Mouse (Mus musculus): ENCODE results near the gene Frs2. TPM values are rescaled to one million over a fixed set of nuclear protein-coding genes. Genes with fewer than 3 reads are reported as not detected.

Gene Frs2
- total and polyA plus RNA-seq, 3 experiments = 16.6 to 105 (median 19.6) TPM

- ATAC-seq (ENCODE audit: extremely low read depth, insufficient number of reproducible peaks, low FRiP score, poor library complexity, severe bottlenecking) = no peak
- TF ChIP-seq TAL1 (conservative IDR thresholded peaks at IDR 0.05; ENCODE audit: low read depth, low read length) (no peak), CTCF (IDR thresholded peaks at IDR 0.05; ENCODE audit: low read depth, low read length) (no peak), GATA1 (IDR thresholded peaks at IDR 0.05; ENCODE audit: borderline replicate concordance, low read length) (no peak), GATA2 (IDR thresholded peaks at IDR 0.05; ENCODE audit: borderline replicate concordance, low read depth, low read length) (no peak), POLR2AphosphoS5 (IDR thresholded peaks at IDR 0.05; ENCODE audit: insufficient replicate concordance, low read depth, low read length) (no peak)
- no peak for DNase-seq (ENCODE audit: low spot score)
Observed at GRCm38 (mm10) chr10:117181098-117181497, 32.8 kb upstream of the Frs2 start.

GRCm38 (mm10) chr10:117174645-117175044 lies 26.3 kb upstream of the Frs2 start:
- no peak overlapping the region for H3K4me3 ChIP-seq (ENCODE audit: low read depth, low read length)
- H3K9me3 ChIP-seq (replicated peaks) = no peaks in the 10 kb centered on the region
- no peak for DNase-seq (ENCODE audit: low spot score)
- H3K4me1 ChIP-seq (ENCODE audit: insufficient read depth, low read depth, low read length) = peaks cover 29% of the 10 kb centered on the region
- peaks cover 5% of the 10 kb centered on the region; the same call in 1 of the 2 replicates for H3K27me3 ChIP-seq (ENCODE audit: insufficient read depth, low read length)
- no peaks in the 10 kb centered on the region for H3K36me3 ChIP-seq (replicated peaks)
- no peak for TF ChIP-seq TAL1 (conservative IDR thresholded peaks at IDR 0.05; ENCODE audit: low read depth, low read length)
- TF ChIP-seq GATA2 (IDR thresholded peaks at IDR 0.05; ENCODE audit: borderline replicate concordance, low read depth, low read length) = no peak
- no peak for TF ChIP-seq POLR2AphosphoS5 (IDR thresholded peaks at IDR 0.05; ENCODE audit: insufficient replicate concordance, low read depth, low read length)
- TF ChIP-seq CTCF (IDR thresholded peaks at IDR 0.05; ENCODE audit: low read depth, low read length) = no peak
- ATAC-seq (ENCODE audit: extremely low read depth, insufficient number of reproducible peaks, low FRiP score, poor library complexity, severe bottlenecking) = no peak

More at GRCm38 (mm10) chr10:117181098-117181497, 32.8 kb upstream of the Frs2 start:
- no peaks in the 10 kb centered on the region for H3K27me3 ChIP-seq (ENCODE audit: insufficient read depth, low read length)
- no peaks in the 10 kb centered on the region for H3K36me3 ChIP-seq (replicated peaks)
- H3K9me3 ChIP-seq (replicated peaks) = no peaks in the 10 kb centered on the region
- peaks cover 44% of the 10 kb centered on the region for H3K4me1 ChIP-seq (ENCODE audit: insufficient read depth, low read depth, low read length)
- no peak overlapping the region for H3K4me3 ChIP-seq (ENCODE audit: low read depth, low read length)

DNA sequence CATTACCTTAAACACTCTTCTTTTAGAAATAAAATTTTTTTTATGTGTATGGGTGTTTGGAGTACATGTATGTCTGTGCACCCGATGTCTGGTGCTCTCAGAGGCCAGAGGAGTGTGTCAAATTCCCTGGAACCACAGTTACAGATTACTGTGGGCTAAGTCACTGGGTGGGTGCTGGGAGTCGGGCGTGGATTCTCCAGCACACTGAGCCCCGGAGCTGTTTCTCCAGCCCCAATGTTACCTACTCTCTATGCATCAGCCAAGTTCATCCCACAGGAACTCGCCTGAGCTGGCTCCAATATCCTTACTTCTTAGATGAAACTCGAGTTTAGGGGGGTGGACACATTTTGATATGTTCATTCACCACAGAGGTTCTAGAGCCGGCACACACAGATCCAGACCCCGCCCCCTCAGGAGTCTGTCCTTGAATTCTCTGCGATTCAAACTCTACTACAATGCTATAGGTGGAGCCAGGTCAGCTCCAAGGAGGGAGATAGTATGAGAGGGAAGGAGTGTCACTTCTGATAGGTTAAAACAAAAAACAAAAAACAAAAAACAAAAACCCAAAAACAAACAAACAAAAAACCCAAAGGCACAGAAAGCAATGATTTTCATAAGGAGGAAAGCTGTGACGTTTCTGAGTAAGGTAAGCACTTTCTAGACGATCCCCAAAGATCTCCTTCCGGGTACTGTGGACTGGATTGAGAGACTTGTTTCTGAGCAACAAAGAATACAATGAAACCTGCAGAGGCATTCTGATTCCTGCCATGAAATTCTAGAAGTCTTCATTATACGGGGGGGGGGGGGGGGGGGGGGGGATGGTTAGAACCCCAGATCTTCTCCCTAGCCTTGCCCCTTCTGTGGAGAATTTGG lies 25.5 kb upstream of the Frs2 start:
- peak overlapping the region; percentile 30; the same call in 1 of the 2 replicates for H3K4me3 ChIP-seq (ENCODE audit: low read depth, low read length)

DNA sequence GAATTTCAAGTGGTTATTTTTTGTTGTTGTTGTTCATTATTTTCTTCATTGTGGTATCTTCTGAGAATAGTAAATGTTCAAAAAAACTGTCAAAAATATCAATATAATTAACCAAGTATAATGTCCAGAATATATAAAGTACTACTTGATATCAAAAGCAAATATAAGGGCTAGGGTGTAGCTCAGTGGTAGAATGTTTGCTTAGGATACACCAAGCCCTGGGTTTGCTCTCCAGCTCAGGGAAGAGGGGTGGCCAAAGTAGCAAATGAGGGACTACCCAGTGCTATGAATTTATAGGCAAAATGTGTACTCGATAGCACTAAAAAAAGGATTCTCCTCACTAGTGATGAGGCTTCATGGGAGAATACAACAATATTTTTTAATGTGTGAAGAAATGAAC lies 24.8 kb upstream of the Frs2 start:
- DNase-seq (ENCODE audit: low spot score) = no peak
- H3K4me1 ChIP-seq (ENCODE audit: insufficient read depth, low read depth, low read length) = peaks cover 36% of the 10 kb centered on the region
- no peak for ATAC-seq (ENCODE audit: extremely low read depth, insufficient number of reproducible peaks, low FRiP score, poor library complexity, severe bottlenecking)

More for the DNA sequence above, 25.5 kb upstream of the Frs2 start:
- TF ChIP-seq CTCF (IDR thresholded peaks at IDR 0.05; ENCODE audit: low read depth, low read length) (no peak), TAL1 (conservative IDR thresholded peaks at IDR 0.05; ENCODE audit: low read depth, low read length) (no peak), GATA2 (IDR thresholded peaks at IDR 0.05; ENCODE audit: borderline replicate concordance, low read depth, low read length) (no peak), POLR2AphosphoS5 (IDR thresholded peaks at IDR 0.05; ENCODE audit: insufficient replicate concordance, low read depth, low read length) (no peak), GATA1 (IDR thresholded peaks at IDR 0.05; ENCODE audit: borderline replicate concordance, low read length) (no peak)
- Histone ChIP-seq H3K27me3 (ENCODE audit: insufficient read depth, low read length) (peaks cover 5% of the 10 kb centered on the region; the same call in 1 of the 2 replicates), H3K4me1 (ENCODE audit: insufficient read depth, low read depth, low read length) (peaks cover 31% of the 10 kb centered on the region), H3K9me3 (replicated peaks) (no peaks in the 10 kb centered on the region), H3K36me3 (replicated peaks) (no peaks in the 10 kb centered on the region)
- ATAC-seq (ENCODE audit: extremely low read depth, insufficient number of reproducible peaks, low FRiP score, poor library complexity, severe bottlenecking) = no peak
- no peak for DNase-seq (ENCODE audit: low spot score)

GRCm38 (mm10) chr10:117172069-117172468 lies 23.7 kb upstream of the Frs2 start:
- H3K4me3 ChIP-seq (ENCODE audit: low read depth, low read length) = no peak overlapping the region
- no peak for DNase-seq (ENCODE audit: low spot score)
- peaks cover 40% of the 10 kb centered on the region for H3K4me1 ChIP-seq (ENCODE audit: insufficient read depth, low read depth, low read length)
- TF ChIP-seq CTCF (IDR thresholded peaks at IDR 0.05; ENCODE audit: low read depth, low read length) = no peak
- no peak for TF ChIP-seq POLR2AphosphoS5 (IDR thresholded peaks at IDR 0.05; ENCODE audit: insufficient replicate concordance, low read depth, low read length)
- no peak for TF ChIP-seq GATA2 (IDR thresholded peaks at IDR 0.05; ENCODE audit: borderline replicate concordance, low read depth, low read length)
- no peak for TF ChIP-seq GATA1 (IDR thresholded peaks at IDR 0.05; ENCODE audit: borderline replicate concordance, low read length)
- no peak for TF ChIP-seq TAL1 (conservative IDR thresholded peaks at IDR 0.05; ENCODE audit: low read depth, low read length)
- H3K36me3 ChIP-seq (replicated peaks) = no peaks in the 10 kb centered on the region
- no peak for ATAC-seq (ENCODE audit: extremely low read depth, insufficient number of reproducible peaks, low FRiP score, poor library complexity, severe bottlenecking)
- no peaks in the 10 kb centered on the region for H3K9me3 ChIP-seq (replicated peaks)
- H3K27me3 ChIP-seq (ENCODE audit: insufficient read depth, low read length) = peaks cover 5% of the 10 kb centered on the region; the same call in 1 of the 2 replicates

More for the DNA sequence above, 24.8 kb upstream of the Frs2 start:
- no peaks in the 10 kb centered on the region for H3K9me3 ChIP-seq (replicated peaks)
- H3K4me3 ChIP-seq (ENCODE audit: low read depth, low read length) = no peak overlapping the region
- H3K36me3 ChIP-seq (replicated peaks) = no peaks in the 10 kb centered on the region
- TF ChIP-seq POLR2AphosphoS5 (IDR thresholded peaks at IDR 0.05; ENCODE audit: insufficient replicate concordance, low read depth, low read length) (no peak), TAL1 (conservative IDR thresholded peaks at IDR 0.05; ENCODE audit: low read depth, low read length) (no peak), GATA2 (IDR thresholded peaks at IDR 0.05; ENCODE audit: borderline replicate concordance, low read depth, low read length) (no peak), GATA1 (IDR thresholded peaks at IDR 0.05; ENCODE audit: borderline replicate concordance, low read length) (no peak), CTCF (IDR thresholded peaks at IDR 0.05; ENCODE audit: low read depth, low read length) (no peak)
- H3K27me3 ChIP-seq (ENCODE audit: insufficient read depth, low read length) = peaks cover 5% of the 10 kb centered on the region; the same call in 1 of the 2 replicates

- no peaks in the 10 kb centered on the region for H3K9me3 ChIP-seq (replicated peaks)
- peaks cover 11% of the 10 kb centered on the region for H3K27me3 ChIP-seq (ENCODE audit: insufficient read depth, low read length)
- no peaks in the 10 kb centered on the region for H3K36me3 ChIP-seq (replicated peaks)
- no peak for TF ChIP-seq GATA2 (IDR thresholded peaks at IDR 0.05; ENCODE audit: borderline replicate concordance, low read depth, low read length)
- no peak for TF ChIP-seq CTCF (IDR thresholded peaks at IDR 0.05; ENCODE audit: low read depth, low read length)
- TF ChIP-seq POLR2AphosphoS5 (IDR thresholded peaks at IDR 0.05; ENCODE audit: insufficient replicate concordance, low read depth, low read length) = no peak
- TF ChIP-seq TAL1 (conservative IDR thresholded peaks at IDR 0.05; ENCODE audit: low read depth, low read length) = no peak
- TF ChIP-seq GATA1 (IDR thresholded peaks at IDR 0.05; ENCODE audit: borderline replicate concordance, low read length) = no peak
- ATAC-seq (ENCODE audit: extremely low read depth, insufficient number of reproducible peaks, low FRiP score, poor library complexity, severe bottlenecking) = no peak
- peaks cover 30% of the 10 kb centered on the region for H3K4me1 ChIP-seq (ENCODE audit: insufficient read depth, low read depth, low read length)
- no peak overlapping the region for H3K4me3 ChIP-seq (ENCODE audit: low read depth, low read length)
- no peak for DNase-seq (ENCODE audit: low spot score)
Observed at GRCm38 (mm10) chr10:117166785-117167425, 18.6 kb upstream of the Frs2 start.
